Mouse (Mus musculus) CD4-positive naive resting alpha-beta T cell, adult 76 days (primary cell): ENCODE measurements around the gene Ydjc. TPM values are rescaled to one million over a fixed set of nuclear protein-coding genes. Genes with fewer than 3 reads are reported as not detected.

Experiments
- total RNA-seq: library from RNA; stranded (reverse); gene quantifications from one replicate; pipeline ENCODE4 v1.2.4, GENCODE M21; 2023

Gene Ydjc
- total RNA-seq = 3.2 TPM

DNA sequence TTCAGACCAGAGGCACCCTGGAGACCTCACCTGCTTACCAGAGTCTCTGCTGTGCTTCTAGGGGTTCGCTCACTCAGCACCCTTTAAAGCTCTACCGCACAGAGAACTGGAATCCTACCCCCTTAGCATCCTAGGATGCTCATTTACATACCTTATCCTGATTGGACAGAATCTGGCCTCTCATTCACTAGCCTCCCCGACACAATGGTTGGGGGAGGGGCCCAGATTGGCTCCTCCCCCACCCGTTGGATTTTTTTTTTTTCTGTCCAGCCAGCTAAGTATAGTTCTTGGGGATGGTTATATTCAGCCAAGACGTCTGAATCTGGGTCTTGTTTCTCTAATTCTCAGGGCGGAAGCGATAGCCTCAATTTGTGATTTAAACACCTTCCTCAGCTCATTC lies at the start of gene Ydjc:
Gene Ydjc, plus strand, starts transcription at position 283 of the 400 bp plus-strand sequence.

DNA sequence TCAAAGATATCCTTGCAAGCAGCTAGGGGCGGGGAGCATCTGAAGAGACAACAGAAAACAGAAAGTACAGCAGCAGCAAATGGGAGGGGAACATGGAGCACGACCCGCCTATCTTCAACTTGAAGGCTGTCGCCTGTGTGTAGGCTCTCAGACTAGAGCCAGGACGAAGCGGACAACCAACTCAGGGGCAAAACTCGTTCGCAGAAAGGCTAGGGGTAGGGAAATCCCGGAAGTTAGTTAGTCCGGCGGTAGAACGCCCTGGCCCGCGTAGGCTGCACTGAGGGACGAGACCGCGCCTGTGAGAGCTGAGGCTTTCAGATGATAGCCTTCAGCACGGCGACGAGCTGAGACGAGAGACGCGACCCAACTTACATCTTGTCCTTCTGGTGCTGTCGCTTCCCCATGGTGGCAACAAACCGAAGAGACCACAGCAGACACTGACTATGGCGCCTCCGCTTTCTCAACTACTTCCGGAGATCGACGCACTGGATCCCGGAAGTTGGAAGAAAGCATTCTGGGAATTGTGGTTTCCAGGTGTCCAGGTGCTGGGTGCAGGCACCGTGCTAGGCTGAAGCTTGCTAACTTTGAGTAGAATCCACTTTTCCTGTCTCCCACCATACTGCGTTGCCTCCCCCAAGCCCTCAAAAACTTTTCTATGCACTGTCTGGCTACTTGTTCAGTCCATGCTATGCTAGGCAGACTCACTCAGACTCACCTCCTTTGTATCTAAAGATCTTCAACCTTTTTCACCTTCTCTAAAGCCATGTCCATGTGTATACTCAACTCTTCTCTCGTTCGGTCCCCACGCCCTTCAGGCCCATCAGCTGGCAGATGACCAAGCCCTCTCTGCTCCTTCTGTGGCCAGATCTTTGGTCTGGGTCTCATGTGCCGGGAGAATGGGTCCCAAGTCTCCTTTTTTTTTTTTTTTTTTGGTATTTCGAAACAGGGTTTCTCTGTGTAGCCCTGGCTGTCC lies 33.4 kb upstream of the Ydjc start, which contains the start of gene Ppil2:
Gene Ppil2, minus strand, starts transcription at position 487 of the 973 bp plus-strand sequence.

DNA sequence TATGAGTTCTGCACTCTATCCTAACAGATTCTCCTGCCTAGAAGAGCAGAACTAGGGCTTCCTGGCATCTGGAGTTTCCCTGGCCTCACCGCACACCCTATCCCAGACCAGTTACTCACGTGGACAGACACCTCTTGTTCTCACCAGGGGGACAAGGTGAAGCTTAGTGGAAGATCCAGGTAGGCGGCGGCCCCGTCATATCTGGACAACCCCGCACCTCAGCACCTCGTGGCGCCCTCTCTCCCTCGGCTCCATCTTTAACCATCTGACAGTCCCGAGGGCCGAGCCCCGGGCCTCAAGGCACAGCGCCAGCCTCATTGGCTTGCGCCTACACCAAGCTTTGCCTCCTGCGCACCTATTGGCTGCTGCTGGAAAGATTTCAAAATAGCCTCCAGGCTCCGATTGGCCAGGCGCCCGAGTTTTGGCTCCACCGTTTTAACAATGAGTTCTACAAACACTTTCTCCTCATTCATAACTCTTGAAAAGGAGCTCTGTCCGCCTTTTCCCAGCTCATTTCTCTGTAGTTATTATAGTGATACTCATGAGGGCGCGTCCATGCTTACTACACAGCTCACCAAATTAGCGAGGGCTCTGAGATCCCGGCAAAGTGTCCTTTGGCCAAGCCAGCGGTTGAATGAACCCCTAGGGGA lies 19.4 kb upstream of the Ydjc start, which contains the start of gene 2610318N02Rik:
Gene 2610318N02Rik, minus strand, starts transcription at position 297 of the 650 bp plus-strand sequence.

DNA sequence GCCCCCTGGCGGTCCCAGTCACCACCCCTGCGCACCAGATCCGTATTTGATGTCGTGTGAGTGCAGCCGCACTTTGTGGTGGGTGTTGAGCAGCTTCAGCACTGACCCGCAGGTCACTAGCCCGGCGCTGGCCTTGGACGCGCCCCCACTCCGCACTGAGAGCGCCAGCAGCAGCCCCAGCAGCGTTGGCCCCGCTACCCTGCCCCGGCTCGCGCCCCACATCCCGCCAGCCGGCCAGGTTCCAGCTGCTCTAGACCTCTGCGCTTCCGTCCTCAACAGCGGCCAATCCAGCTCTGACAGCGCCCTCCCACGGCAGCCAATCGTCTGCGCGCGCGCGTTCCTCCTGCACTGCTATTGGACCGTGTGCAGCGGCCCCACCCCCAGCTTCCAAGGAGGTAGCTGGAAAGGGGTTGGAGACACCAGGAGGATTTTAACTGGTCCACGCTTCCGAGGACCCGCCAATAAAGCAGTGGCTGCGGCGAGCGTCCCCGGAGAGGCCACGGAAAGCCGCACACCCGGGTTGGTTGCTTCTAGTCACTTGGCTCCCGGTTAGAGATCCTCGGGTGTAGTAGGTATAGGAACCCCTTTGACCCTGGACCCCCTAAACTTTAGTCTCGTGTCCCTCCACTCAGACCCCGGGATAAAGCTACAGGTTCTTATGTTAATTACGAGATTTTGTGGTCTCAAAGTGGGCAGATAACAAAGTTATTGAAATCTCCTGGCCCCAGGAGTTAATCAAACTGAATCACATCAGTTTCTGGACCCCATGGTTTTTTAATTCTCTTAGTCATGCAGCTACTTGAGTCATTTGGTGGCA lies 12.1 kb upstream of the Ydjc start, which contains the start of gene Sdf2l1:
Gene Sdf2l1, minus strand, starts transcription at position 295 of the 817 bp plus-strand sequence.

DNA sequence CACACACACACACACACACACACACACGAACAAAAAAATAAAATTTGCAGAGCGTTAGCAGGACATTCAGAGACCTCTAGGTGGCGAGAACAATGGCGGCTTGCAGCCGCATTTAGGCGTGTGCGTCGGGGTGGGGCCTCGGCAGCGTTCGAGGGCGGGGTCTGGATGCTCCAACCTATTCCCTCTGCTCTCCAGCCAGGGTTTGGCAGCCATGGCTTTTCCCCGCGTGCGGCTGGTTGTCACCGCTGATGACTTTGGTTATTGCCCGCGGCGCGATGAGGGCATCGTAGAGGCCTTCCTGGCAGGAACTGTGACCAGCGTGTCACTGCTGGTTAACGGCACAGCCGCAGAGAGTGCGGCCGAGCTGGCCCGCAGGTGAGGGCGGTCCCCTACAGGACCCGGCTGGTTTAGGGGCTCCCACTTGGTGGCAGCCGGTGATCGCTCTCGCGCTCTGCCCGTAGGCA lies 2.4 kb downstream of the Ydjc start, which contains the start of gene Ccdc116:
Gene Ccdc116, minus strand, starts transcription at position 458 of the 464 bp plus-strand sequence.

DNA sequence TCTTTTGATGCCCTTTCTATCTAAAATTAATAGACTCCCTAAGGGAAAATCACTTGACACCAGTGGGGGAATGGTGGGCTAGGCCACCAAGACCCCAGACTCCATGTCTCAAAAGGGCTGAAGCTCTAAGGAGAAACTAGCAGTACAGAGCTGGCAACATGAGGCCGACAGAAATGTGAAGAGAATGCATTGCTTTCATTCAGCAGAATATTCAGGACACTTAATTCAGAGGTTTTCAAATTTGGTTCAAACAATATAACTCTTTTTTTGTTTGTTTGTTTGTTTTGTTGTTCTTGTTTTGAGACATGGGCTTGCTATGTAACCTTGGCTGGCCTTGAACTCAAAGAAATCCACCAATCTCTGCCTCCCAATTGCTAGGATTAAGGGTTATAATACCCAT lies 58.1 kb downstream of the Ydjc start, which contains the start of gene Ube2l3:
Gene Ube2l3, minus strand, starts transcription at position 101 of the 400 bp plus-strand sequence.

DNA sequence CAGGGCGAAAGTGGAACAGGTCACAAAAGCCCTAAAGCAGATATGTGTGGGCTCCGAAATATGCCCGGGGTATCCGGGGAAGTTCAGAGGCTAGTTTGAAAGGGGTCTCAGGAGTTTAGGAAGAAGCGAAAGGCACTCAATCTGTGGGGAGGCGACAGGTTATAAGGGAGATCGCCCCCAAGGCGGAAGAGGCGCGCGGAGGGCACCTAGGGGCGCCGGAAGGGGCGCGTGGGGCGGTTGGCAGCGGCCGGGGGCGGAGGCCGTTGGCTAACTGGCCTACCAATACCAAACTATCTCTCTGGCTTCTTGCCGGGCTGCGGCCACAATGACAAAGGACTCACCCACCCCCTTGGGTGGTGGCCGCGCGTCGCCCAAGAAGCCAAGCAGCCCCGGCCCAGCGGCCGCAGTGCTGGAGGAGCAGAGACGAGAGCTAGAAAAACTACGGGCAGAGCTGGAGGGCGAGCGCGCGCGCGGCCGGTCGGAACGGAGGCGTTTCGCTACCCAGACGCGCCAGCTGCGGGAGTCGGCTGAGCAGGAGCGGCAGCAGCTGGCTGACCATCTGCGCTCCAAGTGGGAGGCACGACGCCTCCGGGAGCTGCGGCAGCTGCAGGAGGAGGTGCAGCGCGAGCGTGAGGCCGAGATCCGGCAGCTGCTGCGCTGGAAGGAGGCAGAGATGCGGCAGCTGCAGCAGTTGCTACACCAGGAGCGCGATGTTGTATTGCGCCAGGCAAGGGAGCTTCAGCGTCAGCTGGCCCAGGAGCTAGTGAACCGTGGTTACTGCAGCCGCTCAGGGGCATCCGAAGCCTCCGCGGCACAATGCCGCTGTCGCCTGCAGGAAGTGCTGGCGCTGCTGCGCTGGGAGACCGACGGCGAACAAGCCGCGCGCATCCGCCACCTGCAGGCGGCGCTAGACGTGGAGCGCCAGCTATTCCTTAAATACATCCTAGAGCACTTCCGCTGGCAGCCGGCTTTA lies 64.3 kb downstream of the Ydjc start, which contains the start of gene Rimbp3:
Gene Rimbp3, plus strand, starts transcription at position 215 of the 973 bp plus-strand sequence.

Other genes with a start within 250 kb of the Ydjc start
- gene Ppm1f, start 248.2 kb upstream of the Ydjc start, total RNA-seq = 16.3 TPM
- gene Mapk1, start 161.2 kb upstream of the Ydjc start, total RNA-seq = 189 TPM
- gene Ypel1, start 74.9 kb upstream of the Ydjc start, total RNA-seq = 0.50 TPM
- gene Ppil2, start 33.4 kb upstream of the Ydjc start, total RNA-seq = 108 TPM
- gene 2610318N02Rik, start 19.5 kb upstream of the Ydjc start, total RNA-seq = 6.3 TPM
- 10.3 TPM for gene Sdf2l1, start 12.2 kb upstream of the Ydjc start, total RNA-seq
- 1.3 TPM for gene Ccdc116, start 2.6 kb downstream of the Ydjc start, total RNA-seq
- 103 TPM for gene Ube2l3, start 58.0 kb downstream of the Ydjc start, total RNA-seq
- not detected for gene Rimbp3, start 64.0 kb downstream of the Ydjc start, total RNA-seq
- 9.0 TPM for gene Hic2, start 89.0 kb downstream of the Ydjc start, total RNA-seq
- gene Tmem191c, start 131.5 kb downstream of the Ydjc start, total RNA-seq = 43.8 TPM
- gene Serpind1, start 186.8 kb downstream of the Ydjc start, total RNA-seq = not detected